Mouse (Mus musculus) kidney, adult 2 months (tissue): ENCODE measurements around the gene Olfr548-ps1. TPM values are rescaled to one million over a fixed set of nuclear protein-coding genes. Genes with fewer than 3 reads are reported as not detected.

Experiments used
- DNase-seq: peaks from one replicate; pipeline ENCODE4 v3.0.0; 2021
- H3K27ac ChIP-seq: fragments of 200-500 bp; 2 replicates; pipeline ENCODE4 v1.5.1; 2012; ENCODE audit warnings: low read depth, low read length, control low read depth, inconsistent platforms; ENCODE audit not compliant: insufficient read depth
- H3K27me3 ChIP-seq: fragments of 200-500 bp; replicated peaks from 2 replicates; pipeline ENCODE4 v1.6.1; 2012; ENCODE audit warnings: mild to moderate bottlenecking, moderate library complexity, low read length, inconsistent platforms; ENCODE audit not compliant: control insufficient read depth, insufficient read depth
- H3K36me3 ChIP-seq: fragments of 200-500 bp; 2 replicates; pipeline ENCODE4 v1.6.1; 2012; ENCODE audit warnings: mild to moderate bottlenecking, moderate library complexity, low read length, inconsistent platforms; ENCODE audit not compliant: control insufficient read depth, insufficient read depth
- H3K4me1 ChIP-seq: fragments of 200-500 bp; 2 replicates; pipeline ENCODE4 v1.6.1; 2011; ENCODE audit warnings: low read length; ENCODE audit not compliant: control insufficient read depth, insufficient read depth
- H3K4me3 ChIP-seq: fragments of 200-500 bp; 2 replicates; pipeline ENCODE4 v1.5.1; 2011; ENCODE audit warnings: mild to moderate bottlenecking, low read depth, low read length, control low read depth; ENCODE audit not compliant: insufficient read depth
- CTCF ChIP-seq: fragments of 200-500 bp; conservative IDR thresholded peaks from 2 replicates; pipeline ENCODE4 v1.5.1; 2011; ENCODE audit warnings: low read depth, mild to moderate bottlenecking, control low read depth, low read length, moderate library complexity, mixed read lengths; ENCODE audit not compliant: insufficient read depth, insufficient read length
- POLR2A ChIP-seq: fragments of 200-500 bp; IDR thresholded peaks from one replicate; pipeline ENCODE4 v1.6.1; 2011; ENCODE audit warnings: low read depth, low read length, control low read depth
- WGBS: fragments of 180-500 bp; shearing (Covaris S2); methylation state at CpG from one replicate; pipeline ENCODE4 v1.1.7; 2018; 5-methylcytosine and 5-hydroxymethylcytosine counted together
- polyA plus RNA-seq: library from polyadenylated mRNA; depleted of rRNA; stranded (reverse); fragments of >200 nt; gene quantifications from 2 replicates; pipeline ENCODE4 v1.2.3, GENCODE M21; 2012

The Olfr548-ps1 gene
- polyA plus RNA-seq, 1 experiment = not detected

DNA sequence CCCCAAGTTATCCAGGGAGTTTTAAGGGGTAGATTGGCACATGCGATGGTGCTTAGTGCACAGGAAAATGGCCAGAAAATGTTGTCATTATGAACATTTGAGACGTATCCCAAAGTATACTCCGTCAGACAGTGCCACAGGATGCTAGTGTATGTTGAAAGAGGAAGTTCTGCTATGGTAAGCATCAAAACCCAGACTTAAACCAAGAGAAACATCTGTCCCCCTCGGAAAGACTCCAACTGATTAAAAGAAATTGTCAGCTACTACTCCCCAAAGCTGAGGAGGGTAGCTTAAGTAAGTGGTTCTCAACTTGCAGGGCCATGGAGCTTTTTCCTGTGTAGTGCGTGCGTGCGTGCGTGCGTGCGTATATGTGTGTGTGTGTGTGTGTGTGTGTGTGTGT is 28.8 kb upstream of the Olfr548-ps1 start:
- no peaks in the 10 kb centered on the region for H3K27me3 ChIP-seq
- 91% methylated on average over 10 of the region's 10 CpGs for WGBS
- no peak overlapping the region for H3K27ac ChIP-seq
- DNase-seq = no peak
- no peaks in the 10 kb centered on the region for H3K4me1 ChIP-seq
- TF ChIP-seq CTCF (no peak), POLR2A (no peak)
- H3K4me3 ChIP-seq = no peak overlapping the region
- no peaks in the 10 kb centered on the region for H3K36me3 ChIP-seq

DNA sequence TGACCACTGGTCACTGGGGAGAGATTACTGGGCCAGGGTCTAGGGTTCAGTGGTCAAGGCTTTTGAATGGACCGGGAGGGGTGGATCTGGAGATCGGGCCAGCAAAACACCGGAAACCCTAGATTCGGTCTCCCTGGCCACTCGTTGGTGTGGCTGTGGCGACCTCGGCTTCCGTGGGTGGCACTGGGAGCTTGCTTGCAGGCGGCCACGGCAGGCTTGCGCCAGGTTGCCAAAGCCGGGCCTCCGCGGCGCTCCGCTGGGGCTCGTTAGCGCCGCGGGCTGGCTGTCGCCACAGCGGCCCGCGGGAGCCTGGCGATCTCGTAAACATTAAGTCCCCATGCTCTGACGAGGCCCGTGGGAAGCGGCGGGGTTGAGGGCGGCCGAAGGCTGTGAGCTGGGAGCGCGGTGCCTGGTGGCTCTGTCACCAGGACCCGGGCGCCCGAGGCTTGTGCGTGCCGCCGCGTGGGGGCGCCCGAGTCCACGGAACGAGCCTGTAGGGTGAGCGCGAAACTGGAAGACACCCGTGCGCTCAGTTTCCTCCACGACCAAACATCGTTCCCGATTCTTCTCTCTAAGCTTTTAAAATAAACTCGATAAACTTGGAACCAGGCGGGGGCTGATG is 27.8 kb upstream of the Olfr548-ps1 start:
- no peak overlapping the region for H3K27ac ChIP-seq
- no peaks in the 10 kb centered on the region for H3K4me1 ChIP-seq
- DNase-seq = peak; percentile 79
- H3K36me3 ChIP-seq = no peaks in the 10 kb centered on the region
- no peaks in the 10 kb centered on the region for H3K27me3 ChIP-seq
- peak; percentile 75 for TF ChIP-seq CTCF
- TF ChIP-seq POLR2A = no peak
- WGBS = under 1% methylated on average over 54 of the region's 54 CpGs
- H3K4me3 ChIP-seq = peak overlapping the region; percentile 38; the same call in 1 of the 2 replicates

DNA sequence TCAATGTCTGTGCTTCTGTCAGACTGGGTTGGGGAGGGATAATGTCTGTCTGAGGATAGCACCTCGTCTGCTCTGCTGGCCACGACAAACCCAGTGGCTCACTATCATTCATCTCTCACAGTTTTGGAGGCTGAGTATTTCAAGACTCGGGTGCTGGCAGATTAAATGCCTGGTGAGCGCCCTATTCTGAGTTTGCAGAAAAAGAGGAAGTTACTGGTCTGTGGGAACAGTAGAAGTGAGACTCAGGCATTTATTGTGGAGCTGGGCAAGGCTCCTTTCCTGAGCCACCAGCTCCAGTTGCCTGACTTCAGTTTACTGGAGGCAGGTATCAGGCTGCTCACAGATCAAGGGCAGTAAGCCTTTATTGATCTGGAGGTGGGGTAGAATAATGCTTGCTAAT is 26.6 kb upstream of the Olfr548-ps1 start:
- Histone ChIP-seq H3K27me3 (no peaks in the 10 kb centered on the region), H3K36me3 (no peaks in the 10 kb centered on the region), H3K4me1 (no peaks in the 10 kb centered on the region), H3K4me3 (no peak overlapping the region), H3K27ac (no peak overlapping the region)
- DNase-seq = no peak
- no peak for TF ChIP-seq POLR2A
- no peak for TF ChIP-seq CTCF
- WGBS = 79% methylated on average over 4 of the region's 4 CpGs

DNA sequence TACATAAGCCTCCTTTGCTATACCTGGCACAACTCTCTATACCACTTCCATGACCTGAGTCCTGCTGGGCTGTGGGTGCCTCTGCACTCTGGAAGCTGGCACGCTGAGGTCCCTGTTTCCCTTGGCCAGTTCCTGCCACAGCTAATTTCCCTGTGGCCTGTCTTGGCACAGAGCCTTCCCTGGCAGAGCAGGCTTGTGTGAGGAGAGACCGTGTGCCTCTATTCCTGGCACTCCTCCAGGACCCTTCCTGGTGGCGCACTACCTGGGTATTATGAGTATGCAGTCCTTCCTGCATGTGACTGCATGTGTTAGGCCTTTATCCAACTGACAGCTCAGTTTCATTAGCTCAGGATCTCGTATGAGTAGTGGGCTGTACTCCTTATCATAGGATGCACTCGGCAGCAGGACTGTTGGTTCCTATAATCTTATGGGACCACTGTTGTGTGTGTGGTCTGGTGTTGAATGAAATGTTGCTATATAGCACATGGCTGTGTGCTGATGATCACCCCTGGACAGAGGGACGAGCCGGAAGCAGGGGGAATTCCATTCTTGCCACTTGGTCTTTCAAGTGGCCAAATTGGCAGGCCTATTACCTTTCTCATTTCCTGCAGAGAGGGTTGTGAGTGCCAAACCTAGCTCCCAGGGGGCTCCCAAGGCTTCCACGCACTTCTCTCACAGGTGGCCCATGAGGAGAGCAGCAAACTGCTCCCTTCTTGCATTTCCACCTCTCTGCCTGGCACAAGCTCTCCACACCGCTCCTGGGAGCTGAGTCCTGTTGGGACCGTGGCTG is 24.2 kb upstream of the Olfr548-ps1 start:
- peak; percentile 12 for DNase-seq
- Histone ChIP-seq H3K27ac (no peak overlapping the region), H3K36me3 (no peaks in the 10 kb centered on the region), H3K4me3 (no peak overlapping the region), H3K4me1 (no peaks in the 10 kb centered on the region), H3K27me3 (no peaks in the 10 kb centered on the region)
- TF ChIP-seq POLR2A (no peak), CTCF (no peak)
- 50% methylated on average over 10 of the region's 10 CpGs for WGBS

DNA sequence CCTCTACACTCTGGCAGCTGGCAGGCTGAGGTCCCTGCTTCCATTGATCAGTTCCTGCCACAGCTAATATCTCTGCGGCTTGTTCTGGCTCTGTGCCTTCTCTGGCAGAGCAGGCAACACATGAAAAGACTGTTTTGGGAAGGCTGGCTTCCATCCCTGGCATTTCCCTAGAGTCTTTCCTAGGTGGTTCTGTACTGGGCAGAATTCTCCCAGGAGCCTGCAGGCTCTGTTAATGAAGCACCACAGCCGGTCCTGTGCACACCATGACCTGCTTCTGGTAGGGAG is 23.7 kb upstream of the Olfr548-ps1 start:
- TF ChIP-seq CTCF (no peak), POLR2A (no peak)
- Histone ChIP-seq H3K27me3 (no peaks in the 10 kb centered on the region), H3K36me3 (no peaks in the 10 kb centered on the region), H3K27ac (no peak overlapping the region), H3K4me3 (no peak overlapping the region), H3K4me1 (no peaks in the 10 kb centered on the region)
- 66% methylated on average over 2 of the region's 2 CpGs for WGBS
- no peak for DNase-seq

DNA sequence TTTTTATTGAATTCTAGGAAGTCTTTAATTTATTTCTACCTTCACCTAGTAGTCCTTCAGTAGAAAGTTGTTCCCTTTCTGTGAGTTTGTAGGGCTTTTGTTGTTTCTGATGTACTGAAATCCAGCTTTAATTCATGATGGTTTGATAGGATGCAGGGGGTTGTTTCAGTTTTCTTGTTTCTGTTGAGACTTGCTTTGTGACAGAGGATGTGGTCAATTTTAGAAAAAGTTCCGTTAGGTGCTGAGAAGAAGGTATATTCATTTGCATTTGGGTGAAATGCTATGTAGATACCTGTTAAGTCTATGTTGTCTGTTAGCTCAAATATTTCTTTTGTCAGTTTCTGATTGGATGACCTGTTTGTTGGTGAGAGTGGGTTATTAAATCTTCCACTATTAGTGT is 11.6 kb upstream of the Olfr548-ps1 start:
- DNase-seq = no peak
- TF ChIP-seq CTCF (no peak), POLR2A (no peak)
- Histone ChIP-seq H3K27ac (no peak overlapping the region), H3K27me3 (no peaks in the 10 kb centered on the region), H3K4me1 (no peaks in the 10 kb centered on the region), H3K36me3 (no peaks in the 10 kb centered on the region), H3K4me3 (no peak overlapping the region)
- WGBS = 88% methylated on average over 1 of the region's 1 CpGs

DNA sequence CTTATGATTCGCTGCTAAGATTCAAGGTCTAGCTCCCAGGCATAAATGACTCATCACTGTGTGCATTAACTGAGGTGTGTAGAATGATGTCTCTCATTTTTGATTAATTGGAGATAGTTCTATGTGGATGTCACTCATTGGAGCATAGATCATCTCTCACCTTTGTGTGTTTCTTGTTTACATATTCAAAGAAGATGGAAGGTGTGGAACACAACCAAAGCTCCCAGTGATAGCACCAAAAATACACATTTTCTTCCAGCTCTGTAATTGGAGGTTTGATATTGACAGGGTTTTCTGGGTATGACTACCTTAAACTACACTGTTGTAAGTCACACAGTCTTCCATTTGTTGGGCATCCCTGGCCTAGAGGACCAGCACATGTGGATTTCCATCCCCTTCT is 6.2 kb upstream of the Olfr548-ps1 start, which contains the start of gene Olfr547:
Olfr547 (plus strand) TSS at position 301 of the 400 bp plus-strand sequence.
- TF ChIP-seq CTCF (no peak), POLR2A (no peak)
- no peaks in the 10 kb centered on the region for H3K27me3 ChIP-seq

More for the DNA sequence above, 6.2 kb upstream of the Olfr548-ps1 start, which contains the start of gene Olfr547:
- H3K36me3 ChIP-seq = no peaks in the 10 kb centered on the region
- H3K27ac ChIP-seq = no peak within 1 kb of the TSS
- 79% methylated on average over 1 of the region's 1 CpGs for WGBS
- no peak within 1 kb of the TSS for H3K4me3 ChIP-seq
- H3K4me1 ChIP-seq = no peaks in the 10 kb centered on the region
- DNase-seq = no peak
